Mouse (Mus musculus) CD8-positive naive resting alpha-beta T cell, adult 2 months (primary cell): ENCODE data around the gene Tomm5.
"Not testable (repeated sequence)": the region's sequence is repeated elsewhere in the genome, so short reads cannot be mapped to it uniquely, and the experiment has no call there.

Experiments used
- DNase-seq, 2 experiments: peaks; one replicate each; pipeline ENCODE4 v3.0.0; 2022; ENCODE audit warnings: low read depth in 2 of 2, low spot score in 2 of 2

Gene Tomm5

DNA sequence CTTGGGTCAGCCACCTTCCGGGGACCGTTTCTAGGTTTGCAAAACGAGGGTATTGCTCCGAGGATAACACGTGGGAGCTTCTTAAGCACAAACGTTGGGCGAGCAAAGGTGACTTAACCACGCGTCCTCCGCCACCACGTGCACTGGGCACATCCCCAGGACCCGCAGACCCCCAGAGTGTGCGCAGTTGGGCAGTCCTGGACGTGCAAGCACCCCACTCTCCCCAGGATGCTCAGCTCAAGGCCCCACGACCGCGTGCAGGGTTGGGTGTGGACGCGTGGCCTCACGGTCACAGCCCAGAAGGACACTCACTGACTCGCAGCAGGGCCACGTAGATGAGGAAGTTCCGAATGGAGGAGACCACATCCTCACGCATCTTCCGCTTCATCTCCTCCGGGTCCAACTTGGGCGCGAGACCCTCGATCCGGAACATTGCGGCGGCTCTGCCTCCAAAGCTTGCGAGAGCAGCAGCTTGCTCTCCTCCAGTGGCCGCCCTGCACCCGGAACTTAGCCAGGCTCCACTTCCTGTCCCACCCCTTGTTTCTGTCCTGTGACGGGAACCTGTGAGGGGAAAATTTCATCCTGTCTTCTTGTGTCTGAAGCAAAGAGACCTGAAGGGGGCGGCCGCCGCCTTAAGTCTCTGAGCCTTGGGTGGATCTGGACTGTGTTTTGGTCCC is at the start of gene Tomm5:
Gene Tomm5, minus strand, starts transcription at position 514 of the 677 bp plus-strand sequence.
- peak; percentile 83 to 85 for DNase-seq

DNA sequence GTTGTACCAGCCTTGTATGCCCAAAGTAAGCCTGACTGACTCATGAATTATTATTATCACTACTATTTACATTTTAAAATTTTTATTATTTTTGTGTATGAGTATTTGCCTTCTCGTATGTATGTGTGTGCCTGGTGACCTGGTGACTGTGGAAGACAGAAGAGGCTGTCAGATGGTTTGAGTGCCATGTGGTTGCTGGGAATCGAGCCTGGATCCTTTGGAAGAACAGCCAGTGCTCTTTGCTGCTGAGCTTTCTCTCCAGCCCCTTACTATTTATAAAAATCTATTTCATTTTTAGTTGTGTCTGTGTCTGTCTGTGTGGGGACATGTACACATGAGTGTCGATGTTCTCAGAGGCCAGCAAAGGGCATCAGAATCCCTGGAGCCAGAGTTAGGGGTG is 48.5 kb upstream of the Tomm5 start:
- no peak for DNase-seq

DNA sequence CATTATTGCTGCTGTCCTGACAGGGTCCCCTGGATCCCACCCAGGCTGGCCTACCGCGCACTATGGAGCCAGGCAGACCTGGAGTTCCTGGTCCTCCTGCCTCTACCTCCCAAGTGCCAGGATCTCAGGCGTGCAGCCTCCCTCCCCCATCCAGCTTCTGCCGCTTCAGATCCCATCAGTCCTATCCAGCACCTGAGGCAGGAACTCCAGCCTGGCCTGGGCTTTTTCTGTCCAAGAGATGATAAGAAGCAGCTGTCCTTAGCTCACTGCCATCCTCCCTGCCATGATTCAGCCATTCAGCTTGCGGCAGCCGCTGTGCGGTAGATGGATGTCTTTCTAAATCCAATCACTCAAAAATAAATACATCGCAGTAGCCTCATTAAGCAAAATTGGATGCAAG is 35.1 kb upstream of the Tomm5 start:
- no peak for DNase-seq

DNA sequence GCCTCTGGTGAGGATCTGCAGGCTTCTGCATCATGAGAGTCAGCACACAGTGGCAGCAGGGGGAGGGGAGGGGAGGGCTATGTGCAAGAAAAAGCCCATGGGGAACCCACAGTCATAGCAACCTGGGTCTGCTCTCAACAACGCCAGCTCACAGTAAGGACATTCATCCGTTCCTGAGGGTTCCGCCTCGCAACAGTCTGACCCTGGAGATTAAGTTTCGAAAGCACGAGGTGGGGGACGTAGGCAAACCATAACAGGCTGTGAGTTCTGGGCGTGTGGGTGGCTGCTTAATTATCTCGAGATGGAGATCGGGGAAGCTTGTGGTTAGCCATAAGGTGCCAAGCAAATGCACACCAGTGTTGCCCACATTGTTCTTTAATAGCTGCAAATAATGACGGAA is 34.5 kb upstream of the Tomm5 start:
- no peak for DNase-seq

DNA sequence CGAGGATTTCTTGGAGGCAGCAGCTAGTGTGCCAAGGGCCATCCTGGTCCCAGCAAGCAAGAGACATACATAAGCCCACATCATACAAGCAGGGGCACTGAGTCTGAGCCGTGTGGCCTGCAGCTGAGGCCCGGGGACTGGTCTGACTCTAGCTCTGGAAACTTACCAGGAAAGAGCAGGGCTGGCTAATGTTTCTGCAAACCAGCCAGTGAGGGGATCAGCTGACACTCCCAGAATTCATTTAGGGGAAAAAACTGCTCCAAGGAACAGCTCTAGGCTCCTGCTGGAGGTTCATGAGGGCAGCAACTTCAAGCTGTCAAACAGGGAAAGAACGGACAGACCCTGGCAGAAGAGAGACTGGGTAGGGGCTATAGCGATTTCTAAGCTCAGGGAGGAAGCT is 33.9 kb upstream of the Tomm5 start:
- no peak for DNase-seq

DNA sequence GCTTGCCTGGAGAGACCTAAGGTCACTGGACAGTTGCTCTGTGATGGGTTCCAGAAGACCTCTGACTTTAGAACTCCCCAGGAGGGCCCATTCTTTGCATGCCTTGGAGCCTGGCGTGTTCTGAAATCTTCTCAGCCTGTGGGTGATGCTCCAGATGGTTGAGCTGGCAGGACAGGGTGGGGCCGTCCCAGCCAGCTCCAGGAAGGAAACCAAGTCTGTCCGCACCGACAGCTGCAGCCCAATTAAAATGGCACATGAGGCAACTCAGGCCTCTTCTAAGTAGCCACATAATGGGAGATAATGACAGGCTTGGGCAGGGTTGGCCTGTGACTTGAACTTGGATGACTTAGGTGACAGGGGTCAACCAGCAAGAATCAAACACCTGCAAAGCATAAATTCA is 29.7 kb upstream of the Tomm5 start:
- no peak for DNase-seq

DNA sequence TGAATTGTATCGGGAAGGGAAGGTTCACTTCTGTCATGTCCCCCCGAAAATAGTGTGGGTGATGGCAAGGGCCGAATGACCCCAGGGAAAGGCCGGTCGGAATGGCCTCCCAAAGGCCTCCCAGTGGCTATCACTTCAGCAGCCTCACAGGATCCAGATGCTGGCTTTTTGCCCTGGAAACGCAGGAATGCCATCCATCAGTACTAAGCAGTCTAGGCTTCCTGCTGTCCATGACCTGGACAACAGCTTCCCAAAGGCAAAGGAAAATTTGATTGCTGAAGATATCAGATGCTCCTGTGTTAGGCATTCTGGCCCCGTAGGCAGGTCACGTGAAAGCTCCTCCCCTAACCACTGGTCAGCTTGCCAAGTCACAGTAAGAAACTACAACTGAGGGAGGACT is 26.6 kb upstream of the Tomm5 start:
- no peak for DNase-seq

DNA sequence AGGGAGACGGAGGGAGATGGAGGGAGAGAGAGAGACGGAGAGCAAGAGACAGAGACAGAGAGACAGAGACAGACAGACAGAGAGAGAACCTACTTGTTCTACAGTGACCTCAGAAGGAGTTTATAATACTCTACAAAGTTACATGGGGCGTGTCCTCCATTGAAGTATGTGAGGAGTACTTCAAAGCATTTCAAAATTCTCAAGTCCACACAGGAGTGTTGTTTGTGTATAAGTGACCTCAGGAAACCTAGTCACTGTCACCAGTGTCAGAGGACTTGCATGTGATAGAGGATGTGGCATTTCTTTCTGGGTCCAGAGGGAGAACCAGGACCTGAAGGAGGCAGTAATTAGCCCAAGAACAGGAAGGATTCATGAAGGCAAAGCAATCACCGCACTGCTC is 23.1 kb upstream of the Tomm5 start:
- DNase-seq, result no peak

DNA sequence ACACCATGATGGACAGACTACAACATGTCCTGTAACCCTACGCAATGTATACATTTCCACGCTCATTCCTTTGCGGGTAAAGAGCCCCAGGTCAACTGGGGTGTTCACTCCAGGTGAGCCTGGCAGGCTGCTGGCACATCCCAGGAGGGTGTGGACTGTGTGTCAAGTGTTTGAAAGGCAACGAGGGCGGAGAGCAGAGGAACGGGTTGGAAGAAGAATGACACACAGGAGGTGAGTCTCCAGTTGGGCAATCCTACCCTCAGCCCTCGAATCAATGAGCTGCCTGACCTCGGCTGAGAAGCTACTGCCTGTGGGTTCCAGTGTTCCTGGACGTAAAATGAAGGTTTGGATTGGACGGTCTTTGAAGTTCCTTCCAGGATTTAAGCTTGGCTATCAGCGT is 13.4 kb upstream of the Tomm5 start:
- no peak for DNase-seq

DNA sequence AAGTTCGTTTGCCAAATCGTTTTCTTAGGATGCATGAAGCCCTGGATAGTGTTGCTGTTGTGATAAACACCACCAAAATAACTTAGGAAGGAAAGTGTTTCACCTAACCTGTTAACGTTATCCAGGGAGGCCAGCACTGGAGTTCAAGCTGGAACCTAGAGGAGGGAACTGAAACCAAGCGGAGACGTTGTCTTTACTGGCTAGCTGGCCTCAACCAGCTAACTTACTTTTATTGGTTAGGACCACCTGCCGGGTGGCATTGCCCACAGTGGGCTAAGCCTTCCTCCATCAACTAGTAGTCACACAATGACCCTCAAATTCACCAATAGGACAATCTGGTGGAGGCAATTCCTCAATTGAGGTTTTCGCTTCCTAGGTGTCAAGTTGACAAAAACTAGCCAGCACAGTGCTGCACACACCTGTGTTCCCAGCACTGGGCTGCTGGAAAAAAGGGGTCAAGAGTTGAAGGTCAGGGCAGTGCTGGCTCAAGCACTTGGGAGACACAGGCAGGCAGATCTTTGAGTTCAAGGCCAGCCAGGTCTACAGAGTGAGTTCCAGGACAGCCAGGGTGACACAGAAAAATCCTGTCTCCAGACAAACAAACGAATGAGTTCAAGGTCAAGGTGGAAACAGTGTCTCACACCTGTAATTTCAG is 669 bp upstream of the Tomm5 start:
- DNase-seq, result no peak

DNA sequence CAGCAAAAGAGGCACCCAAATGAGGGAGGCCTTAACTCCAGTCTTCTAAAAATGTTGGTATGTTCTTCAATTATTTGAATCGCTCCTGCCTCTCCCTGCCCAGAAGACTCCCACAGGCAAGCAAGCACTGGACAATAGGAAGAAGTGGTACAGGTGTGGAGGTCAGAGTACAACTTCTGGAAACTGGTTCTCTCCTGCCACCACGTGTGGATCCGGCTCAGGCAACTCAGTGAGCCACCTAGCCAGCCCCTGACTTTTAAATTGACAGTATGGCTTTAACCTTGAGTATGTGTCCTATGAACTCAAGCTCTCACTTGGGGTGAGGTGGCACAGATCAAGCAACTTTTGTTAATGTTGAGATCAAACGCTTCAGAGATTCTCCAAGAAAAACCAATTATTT is 848 bp downstream of the Tomm5 start:
- no peak for DNase-seq

DNA sequence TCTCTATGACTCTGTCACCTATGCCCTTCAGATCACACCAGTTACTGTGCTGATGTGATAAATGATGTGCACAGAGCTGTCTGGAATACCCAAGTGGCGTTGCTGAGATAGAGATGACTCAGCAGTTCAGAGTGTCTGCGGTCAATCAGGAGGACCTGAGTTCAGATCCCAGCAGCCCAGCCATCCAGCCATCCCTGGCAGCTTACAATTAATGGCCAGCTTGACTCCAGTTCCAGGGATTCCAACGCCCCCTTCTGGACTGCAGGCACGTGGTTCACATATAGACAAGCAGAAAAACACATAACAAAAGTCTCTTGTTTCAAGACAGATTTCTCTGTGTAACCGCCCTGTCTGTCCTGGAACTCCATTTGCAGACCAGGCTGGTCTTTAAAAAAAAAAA is 1.5 kb downstream of the Tomm5 start:
- no peak for DNase-seq

DNA sequence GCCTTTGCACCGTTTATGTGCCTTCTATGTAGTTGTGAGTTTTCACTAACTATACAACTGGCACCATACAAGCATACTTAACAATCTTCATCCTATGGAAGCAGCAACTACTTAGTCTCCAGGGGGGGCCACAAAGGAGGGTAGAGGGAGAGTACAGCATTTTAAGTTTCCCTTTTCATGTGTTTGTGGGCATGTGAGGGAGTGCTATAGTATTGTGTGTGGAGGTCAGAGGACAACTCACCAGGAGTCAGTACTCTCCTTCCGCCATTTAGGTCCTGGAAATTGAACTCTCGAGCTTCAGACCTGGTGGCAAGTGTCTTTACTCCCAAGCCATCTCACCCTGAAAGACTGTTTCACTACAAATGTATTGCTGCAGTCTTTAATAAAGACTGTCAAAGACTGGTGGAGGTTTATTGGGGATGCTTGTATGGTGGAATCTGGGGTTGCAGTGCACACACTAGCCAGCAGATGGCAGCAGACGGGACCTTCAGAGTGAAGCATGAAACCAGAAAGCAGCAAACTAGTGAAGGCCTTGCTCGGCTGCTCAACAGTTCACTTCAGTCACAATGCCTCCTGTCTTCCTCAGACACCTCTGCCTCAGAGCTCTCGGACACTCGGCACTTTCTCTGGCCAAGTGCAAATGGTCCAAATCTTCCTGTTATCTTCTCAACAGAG is 10.6 kb downstream of the Tomm5 start:
- DNase-seq, result peak; percentile 47 to 62

DNA sequence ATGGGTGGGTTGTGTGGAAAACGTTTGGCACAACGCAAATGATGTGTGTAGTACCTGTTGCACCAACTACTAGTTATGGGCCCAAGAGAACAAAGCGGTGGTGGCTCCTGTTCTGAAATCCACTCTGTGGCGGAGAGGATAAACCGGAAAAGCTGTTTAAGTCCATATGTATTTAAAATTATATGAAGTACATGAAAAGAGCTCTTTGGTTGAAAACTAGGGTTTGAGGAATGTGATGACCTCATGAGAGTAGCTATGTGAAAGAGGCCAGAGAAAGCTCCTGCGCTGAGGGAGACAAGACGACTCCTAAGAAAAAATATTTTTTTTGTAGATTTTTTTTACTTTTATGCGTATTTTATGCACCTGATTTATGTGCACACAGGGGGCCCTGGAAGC is 23.0 kb downstream of the Tomm5 start:
- DNase-seq, result no peak

DNA sequence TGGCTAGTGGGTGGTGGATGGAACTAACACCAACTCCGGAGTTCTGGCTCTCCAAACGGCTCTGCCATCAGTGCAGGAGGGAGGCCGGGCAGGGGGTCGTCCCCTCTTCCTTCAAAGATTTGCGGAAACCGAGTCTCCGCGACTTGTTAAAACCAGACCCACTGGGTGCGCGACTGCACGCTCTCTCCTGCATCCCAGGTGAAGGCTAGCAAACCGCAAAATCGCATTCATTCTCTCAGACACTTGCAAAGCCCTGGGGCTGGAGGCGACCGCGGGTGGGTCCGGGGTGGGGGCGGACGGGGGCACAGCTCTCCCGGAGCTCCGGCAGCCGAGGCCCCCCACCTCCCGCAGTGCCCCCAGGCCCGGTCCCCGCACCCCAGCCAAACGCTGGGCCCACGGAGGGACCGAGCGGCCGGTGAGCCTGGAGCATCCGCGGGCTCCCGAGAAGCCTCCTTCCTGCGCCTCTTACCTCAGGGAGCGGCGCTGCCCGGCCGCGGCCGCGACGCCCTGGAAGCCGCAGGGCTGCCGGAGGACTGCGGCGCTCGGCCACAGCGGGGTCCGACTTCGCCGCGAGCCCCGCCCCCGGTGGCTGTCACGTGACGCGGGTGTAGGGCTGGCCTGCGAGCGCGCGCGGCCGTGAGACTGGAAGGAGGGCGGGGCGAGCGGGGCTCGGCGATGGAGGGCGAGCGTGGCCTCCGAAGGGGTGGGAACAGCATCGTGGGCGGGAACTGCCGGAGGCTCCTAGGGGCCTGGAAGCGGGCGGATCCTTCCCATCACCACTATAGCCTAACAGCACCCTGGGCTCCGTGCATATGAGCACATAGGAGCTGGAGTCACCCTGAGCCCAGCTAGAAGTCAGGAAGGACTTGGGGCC is 23.7 kb downstream of the Tomm5 start, which contains the start of gene Fbxo10:
Gene Fbxo10, minus strand, starts transcription at position 584 of the 874 bp plus-strand sequence.
- peak; percentile 56 to 64 for DNase-seq

DNA sequence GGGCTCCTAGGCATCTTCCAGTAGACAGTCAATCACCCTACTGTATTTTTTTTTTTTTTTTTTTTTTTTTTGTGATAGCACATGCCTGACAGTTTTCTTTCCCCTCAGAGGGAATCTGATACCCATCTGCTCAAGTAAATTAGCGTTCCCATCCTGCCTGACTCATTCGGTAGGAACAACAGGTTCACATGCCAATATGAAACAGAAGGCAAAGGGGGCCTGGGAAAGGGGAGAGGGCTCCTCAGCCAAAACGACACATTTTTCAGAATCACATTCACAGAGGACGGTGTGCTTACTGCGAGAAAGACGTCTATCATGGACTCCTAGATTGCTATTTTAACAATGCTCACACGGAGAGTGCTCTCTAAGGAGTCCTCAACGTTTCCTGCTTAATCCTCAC is 24.4 kb downstream of the Tomm5 start:
- DNase-seq, result no peak

DNA sequence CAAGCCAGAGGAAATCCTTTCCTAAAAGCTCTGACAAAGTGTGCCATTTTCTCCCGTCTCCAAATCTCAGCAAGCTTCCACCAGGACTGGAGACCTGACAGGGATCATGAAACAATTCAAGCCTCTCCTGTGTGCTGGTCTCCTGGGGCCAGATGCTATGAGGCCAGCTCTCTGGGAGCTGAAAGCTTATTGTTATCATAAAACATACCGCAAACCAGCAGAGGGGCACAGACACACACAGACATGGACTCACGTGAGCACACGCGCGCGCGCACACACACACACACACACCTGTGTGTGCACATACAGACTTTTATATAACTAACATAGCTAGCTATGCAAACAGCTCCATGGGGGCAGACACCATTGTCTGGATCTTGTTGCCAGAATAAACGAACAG is 25.0 kb downstream of the Tomm5 start:
- no peak for DNase-seq

DNA sequence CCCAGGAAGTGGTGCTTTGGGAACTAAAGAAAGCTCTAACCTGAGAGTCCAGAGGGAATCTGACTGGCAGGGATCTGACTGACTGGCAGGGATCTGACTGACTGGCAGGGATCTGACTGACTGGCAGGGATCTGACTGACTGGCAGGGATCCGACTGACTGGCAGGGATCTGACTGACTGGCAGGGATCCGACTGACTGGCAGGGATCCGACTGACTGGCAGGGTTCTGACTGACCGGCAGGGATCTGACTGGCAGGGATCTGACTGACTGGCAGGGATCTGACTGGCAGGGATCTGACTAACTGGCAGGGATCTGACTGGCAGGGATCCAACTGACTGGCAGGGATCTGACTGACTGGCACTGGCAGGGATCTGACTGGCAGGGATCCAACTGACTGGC is 26.9 kb downstream of the Tomm5 start:
- DNase-seq, result not testable (repeated sequence)

DNA sequence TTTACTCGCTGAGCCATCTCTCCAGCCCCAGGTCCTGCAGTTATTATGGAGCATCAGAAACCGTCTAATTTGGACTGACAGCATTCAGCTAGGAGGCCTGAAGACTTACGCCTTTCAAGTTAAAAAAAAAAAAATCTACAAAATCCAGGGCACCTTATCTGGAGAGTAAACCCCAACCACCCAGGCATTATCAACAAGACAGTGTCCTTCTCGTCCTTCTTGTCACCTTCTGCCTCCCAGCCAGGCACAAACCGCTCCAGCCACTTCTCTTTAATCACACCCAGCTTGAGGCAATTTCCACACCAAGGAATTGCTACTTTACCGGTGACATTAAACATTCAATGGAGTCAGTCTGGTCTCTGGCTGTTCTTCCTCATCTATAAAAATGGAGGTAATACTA is 34.4 kb downstream of the Tomm5 start:
- DNase-seq, result no peak

DNA sequence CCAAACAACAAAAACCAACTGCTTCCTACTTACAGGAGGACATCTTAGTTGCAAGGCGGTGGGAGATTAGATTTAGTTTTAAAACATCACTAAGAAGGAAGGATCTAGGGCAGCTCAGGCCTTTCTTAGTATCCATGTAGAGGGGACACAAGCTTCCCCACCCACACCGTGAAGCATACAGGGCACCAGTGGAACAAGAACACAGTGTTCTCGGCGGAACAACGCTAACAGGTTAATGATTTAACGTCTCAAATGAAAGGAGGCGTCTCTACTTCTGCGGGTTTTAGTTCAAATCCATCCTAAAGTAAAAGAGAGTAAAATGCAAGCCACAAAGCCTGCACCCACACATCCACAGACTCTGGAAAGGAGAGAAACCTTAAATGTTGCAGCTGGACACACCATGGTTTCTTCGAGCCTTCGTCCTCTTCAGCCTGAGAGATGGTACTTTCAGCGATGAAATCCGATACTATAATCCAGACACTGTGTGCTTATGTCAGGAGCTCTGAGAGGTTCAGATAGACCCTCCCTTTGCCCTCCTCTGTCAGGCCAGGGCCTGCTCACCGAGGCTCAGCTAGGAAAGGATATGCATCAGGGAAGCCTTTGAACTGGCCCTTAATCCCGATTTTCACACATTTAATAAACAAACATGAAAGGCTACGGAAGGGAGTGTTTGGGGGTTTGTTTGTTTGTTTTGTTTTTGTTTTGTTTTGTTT is 35.5 kb downstream of the Tomm5 start:
- DNase-seq, result no peak

DNA sequence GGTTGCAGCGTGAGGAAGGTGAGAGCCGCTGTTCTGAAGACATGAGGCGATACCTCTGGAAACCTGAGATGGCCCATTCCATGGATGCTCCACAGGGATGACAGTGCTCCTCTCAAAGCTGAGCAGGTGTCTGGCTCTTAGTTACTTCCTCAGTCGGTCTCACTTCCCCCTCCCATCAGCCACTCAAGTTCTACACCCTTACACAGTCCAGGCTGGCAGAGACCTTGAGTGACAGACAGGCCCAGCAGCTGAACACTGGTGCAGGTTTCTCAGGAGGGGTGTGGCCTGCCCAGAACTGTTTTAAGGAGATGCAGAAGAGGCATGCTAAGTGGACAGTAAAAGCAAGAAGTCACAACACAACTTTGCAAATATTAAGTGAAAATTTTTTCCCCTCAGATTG is 40.2 kb downstream of the Tomm5 start:
- no peak for DNase-seq
